Mouse (Mus musculus) adrenal gland, adult 10 weeks (tissue): ENCODE data around the gene Larp4b. TPM values are rescaled to one million over a fixed set of nuclear protein-coding genes. Genes with fewer than 3 reads are reported as not detected.

Source experiments
- polyA plus RNA-seq: library from polyadenylated mRNA; stranded (reverse); fragments of 350-450 nt; fragmentation: Illumina TruSeq; extraction: RNeasy Lipid Tissue Mini Kit (QIAGEN cat#74804); gene quantifications from one replicate; pipeline ENCODE4 v1.2.3, GENCODE M21; 2014; ENCODE audit warnings: low read depth, low replicate concordance

Gene Larp4b
- 83.5 TPM for polyA plus RNA-seq

GRCm38 (mm10) chr13:9093316-9094155 lies at the start of gene Larp4b:
Gene Larp4b (plus strand): TSS chr13:9093881.

Other genes with a start within 250 kb of the Larp4b start
- gene Wdr37, start 222.0 kb upstream of the Larp4b start, polyA plus RNA-seq, result 55.3 TPM
- gene Idi1, start 208.4 kb upstream of the Larp4b start, polyA plus RNA-seq, result 274 TPM
- not detected for gene Gm9745, start 145.7 kb upstream of the Larp4b start, polyA plus RNA-seq
- gene Idi2, start 141.0 kb upstream of the Larp4b start, polyA plus RNA-seq, result not detected
- 122 TPM for gene Gtpbp4, start 97.8 kb upstream of the Larp4b start, polyA plus RNA-seq
- gene Dip2c, start 182.6 kb downstream of the Larp4b start, polyA plus RNA-seq, result 21.1 TPM